Mouse (Mus musculus) c-Kit-positive CD71-positive TER-119-positive erythroid progenitor cells, embryonic 14.5 days (primary cell): Measurements from ENCODE around the gene Gpr142.

ENCODE experiments used
- DNase-seq: peaks from one replicate; pipeline ENCODE4 v3.0.0-alpha.2; 2013; ENCODE audit warnings: low spot score

Gene Gpr142

GRCm38 (mm10) chr11:114798624-114799023, at the start of gene Gpr142:
TSS of gene Gpr142 (plus strand) at chr11:114798924.
- no peak for DNase-seq

GRCm38 (mm10) chr11:114764820-114765818, 33.6 kb upstream of the Gpr142 start, which contains the start of gene Kif19a:
TSS of gene Kif19a (plus strand) at chr11:114765388.
- DNase-seq = peak; percentile 28

DNA sequence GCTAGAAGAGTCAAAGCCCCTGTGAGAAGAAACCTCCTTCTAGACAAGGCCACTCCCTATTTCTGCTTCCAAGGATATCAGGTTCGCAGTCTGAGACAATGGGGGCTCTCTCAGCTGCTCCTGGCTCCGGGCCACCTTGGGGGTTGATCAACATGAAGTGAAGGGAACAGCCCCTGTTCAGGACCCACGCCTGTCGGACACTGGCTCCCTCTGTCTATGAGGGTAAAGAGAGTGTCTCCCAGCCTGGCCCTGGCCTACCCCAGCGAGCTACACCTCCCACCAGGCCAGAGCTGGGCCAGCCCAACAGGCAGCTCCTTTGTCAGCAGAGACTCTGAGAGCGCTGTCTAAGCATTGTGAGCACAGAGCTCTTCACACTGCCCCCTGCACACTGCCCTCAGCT, 28.8 kb upstream of the Gpr142 start:
- no peak for DNase-seq

- DNase-seq = no peak
Observed at GRCm38 (mm10) chr11:114771896-114772295, 26.8 kb upstream of the Gpr142 start.

DNA sequence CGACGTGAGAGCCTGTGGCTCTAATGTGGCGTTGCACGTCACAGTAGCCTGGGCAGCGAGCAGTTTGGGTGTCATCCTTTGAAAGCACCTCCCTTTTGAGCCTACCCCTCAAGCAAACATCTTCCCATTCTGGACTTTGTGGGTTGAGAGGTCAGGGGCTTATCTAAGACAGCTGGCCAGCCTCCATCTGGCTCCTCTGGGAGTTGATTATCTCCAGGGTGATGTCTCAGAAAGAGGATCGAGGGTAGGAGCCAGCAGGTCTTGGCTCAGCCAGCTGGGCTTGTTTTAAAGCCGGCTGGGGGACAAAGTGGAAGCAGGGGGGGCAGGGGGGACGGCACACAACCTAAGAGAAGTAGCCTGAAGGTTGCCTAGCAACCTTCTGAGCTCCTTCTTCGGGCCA, 18.6 kb upstream of the Gpr142 start:
- no peak for DNase-seq

GRCm38 (mm10) chr11:114785892-114786291, 12.8 kb upstream of the Gpr142 start:
- no peak for DNase-seq

GRCm38 (mm10) chr11:114786326-114786725, 12.4 kb upstream of the Gpr142 start:
- no peak for DNase-seq

DNA sequence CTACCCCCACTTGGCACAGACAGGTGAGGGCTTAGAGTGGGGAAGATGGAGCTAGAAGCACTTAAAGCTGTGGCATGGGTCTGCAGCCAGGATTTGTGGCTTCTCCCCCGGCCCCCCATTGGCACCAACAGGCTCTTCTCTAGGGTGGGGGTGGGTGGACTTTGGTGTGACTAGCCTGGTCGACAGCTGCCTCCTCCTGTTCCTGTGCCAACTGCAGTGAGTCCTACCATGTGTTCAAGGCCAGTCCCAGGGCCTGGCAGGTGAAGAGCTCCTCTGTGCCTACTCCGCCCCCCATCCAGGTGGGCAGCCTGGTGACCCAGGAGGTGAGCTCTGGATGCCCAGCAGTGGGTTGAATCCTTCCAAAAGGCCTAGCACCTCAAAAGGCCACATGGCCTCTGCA, 11.1 kb upstream of the Gpr142 start:
- DNase-seq = no peak

DNA sequence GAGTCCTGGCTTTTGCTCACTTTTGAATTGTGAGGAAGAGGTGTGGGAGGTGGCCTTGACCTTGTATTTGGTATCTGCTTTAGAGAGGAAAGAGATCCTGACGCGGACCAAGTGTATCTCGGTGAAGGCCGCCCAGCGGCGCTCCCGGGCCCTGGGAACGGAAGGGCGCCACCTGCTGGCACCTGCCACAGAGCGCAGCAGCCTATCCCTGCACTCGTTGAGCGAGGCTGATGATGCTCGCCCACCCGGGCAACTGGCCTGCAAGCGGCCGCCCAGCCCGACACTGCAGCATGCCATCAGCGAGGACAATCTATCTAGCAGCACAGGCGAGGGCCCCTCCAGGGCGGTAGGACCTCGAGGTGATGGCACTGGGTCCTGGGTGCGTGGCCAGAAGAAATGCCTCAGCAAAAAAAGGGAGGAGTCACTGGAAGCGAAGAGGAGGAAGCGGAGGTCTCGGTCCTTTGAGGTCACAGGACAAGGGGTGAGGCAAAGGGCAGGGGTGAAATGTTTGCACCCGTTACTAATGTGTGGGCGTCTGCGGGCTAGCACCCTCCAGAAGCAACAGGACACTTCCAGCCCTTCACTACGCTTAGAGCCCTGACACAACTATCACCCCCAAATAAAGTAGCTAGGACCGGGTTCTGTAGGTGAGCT, 9.5 kb upstream of the Gpr142 start:
- peak; percentile 19 for DNase-seq

GRCm38 (mm10) chr11:114789716-114790115, 9.0 kb upstream of the Gpr142 start:
- no peak for DNase-seq

DNA sequence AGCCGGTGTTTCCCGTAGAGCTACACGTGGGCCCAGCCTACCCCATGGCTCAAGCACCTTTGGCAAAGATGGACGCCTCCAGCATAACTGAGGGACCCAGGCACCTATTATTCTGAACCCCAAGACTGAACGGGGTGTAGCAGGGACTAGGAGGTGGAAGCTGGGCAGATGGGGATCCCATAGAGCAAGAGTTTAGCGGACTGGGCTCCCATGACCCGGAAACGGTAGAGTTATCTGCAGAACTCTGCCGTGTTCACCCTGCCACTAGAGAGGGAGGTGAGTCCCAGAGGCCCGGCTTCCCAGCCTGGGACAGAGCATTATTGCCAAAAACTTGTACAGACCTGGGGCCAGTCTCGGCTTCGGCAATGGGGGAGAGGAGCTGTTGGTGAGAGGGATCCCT, 8.6 kb upstream of the Gpr142 start:
- no peak for DNase-seq

DNA sequence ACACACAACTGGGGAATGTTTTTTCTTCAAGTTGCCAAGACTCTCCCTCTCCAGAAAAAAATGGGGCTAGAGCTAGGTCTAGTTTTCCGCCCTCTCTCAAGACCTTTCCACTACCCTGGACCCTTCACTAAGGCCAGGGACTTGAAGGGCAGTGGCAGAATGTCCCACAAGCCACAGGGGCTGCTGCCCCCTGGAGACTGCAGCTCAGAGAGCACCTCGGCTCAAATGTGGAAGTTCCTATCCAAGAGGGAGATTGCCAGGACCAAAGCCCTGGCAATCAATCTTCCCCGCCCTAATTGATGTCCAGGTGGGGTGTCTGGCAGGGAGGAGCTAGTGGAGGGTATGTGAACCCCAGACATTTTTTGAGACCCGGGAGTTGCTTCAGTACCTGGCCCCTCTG, 7.9 kb upstream of the Gpr142 start:
- DNase-seq = no peak

DNA sequence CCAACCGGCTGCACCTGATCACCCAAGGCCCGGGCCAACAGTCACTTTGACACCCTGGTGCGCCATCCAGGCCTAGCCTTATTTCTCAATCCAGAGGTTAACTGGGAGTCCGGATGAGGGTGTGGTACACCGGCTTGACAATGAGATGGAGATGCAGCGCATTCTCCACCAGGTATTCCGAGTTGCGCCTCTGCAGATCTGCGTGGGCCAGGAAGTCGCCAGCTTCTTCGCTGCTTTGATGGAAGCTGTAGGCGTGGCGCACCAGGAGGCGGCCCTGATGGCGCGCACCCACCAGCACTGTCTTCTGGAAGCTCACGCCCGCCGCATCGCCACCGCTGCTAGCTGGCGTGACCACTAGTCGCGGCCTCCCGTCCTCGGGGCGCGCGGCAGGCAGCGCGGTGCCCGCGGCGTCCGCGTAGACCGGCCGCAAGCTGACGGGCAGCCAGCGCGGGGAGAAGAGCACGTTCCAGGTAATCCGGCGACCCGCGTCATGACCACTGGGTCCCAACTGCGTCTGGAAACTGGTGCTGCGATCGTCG, 7.3 kb upstream of the Gpr142 start:
- DNase-seq = no peak

DNA sequence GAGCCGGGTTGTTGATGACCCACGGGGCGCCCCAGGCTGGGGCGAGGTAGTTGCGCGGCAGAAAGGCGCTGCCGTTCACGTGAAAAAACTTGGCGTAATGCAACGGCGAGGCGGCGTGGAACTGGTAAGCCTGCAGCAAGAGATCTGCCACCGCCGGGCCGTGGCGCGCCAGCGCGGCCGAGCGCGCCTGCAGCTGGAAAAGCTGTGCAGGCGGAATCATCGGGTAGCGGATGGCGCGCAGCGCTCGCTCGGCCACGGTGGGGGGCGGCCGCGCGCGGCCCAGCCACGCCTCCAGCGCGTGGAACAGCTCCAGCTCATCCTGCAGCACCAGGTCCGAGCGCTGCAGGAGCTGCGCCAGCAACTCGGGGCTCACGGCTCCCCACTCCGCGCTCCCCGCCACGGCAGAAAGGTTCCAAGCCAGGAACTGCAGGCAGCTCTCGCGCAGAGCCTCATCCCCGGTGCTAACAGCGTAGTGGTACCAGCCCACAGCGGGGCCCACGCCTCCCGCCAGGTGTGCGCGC, 6.8 kb upstream of the Gpr142 start:
- DNase-seq = no peak

- DNase-seq = no peak
Observed at GRCm38 (mm10) chr11:114792931-114793494, 5.7 kb upstream of the Gpr142 start.

- no peak for DNase-seq
Observed at GRCm38 (mm10) chr11:114793868-114794545, 4.7 kb upstream of the Gpr142 start.

DNA sequence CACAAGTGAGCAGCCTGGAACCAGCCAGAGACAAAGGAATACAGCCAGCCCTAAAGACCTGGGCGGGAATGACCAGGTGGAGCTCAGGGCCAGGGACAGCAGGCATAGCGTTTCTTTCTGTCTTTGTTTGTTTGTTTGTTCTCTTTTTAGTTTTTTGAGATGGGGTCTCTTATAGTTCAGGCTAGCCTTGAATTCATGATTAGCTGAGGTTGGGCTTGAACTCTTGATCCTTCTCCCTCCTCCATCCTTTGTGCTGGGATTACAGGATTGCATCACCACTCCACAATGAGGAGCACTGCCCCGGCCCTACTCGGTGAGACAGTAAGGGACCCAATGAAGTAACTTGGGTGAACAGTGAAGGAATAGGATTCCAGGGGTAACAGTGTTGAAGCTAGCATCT, 4.0 kb upstream of the Gpr142 start:
- DNase-seq = no peak

GRCm38 (mm10) chr11:114795231-114795746, 3.4 kb upstream of the Gpr142 start:
- DNase-seq = no peak

- DNase-seq = no peak
Observed at GRCm38 (mm10) chr11:114795848-114796322, 2.8 kb upstream of the Gpr142 start, which contains the start of gene Btbd17. TSS of gene Btbd17 (minus strand) at chr11:114795945.

GRCm38 (mm10) chr11:114797176-114797575, 1.5 kb upstream of the Gpr142 start:
- no peak for DNase-seq

GRCm38 (mm10) chr11:114797981-114798380, 743 bp upstream of the Gpr142 start:
- DNase-seq = no peak
